Mouse (Mus musculus) stomach, embryonic 16.5 days (tissue): ENCODE measurements around the gene Taco1. TPM values are rescaled to one million over a fixed set of nuclear protein-coding genes. Genes with fewer than 3 reads are reported as not detected.

ENCODE experiments used
- polyA plus RNA-seq: library from polyadenylated mRNA; unstranded; fragments of >200 nt; fragmentation: Nextera tagmentation; extraction: Ambion mirVana; gene quantifications from 2 replicates; pipeline ENCODE4 v1.2.1, GENCODE M21; 2015

Gene Taco1
- polyA plus RNA-seq, 1 experiment from 2014 or later: 10.5 TPM

Other genes with a start within 250 kb of the Taco1 start
- 45.6 and 54.7 TPM in 2 replicates for gene Cyb561, start 112.7 kb upstream of the Taco1 start, polyA plus RNA-seq
- 3.3 and 3.5 TPM in 2 replicates for gene Ace, start 98.1 kb upstream of the Taco1 start, polyA plus RNA-seq
- gene Ace3, start 71.4 kb upstream of the Taco1 start, polyA plus RNA-seq: not detected in 2 replicates
- 0.46 and 0.92 TPM in 2 replicates for gene Kcnh6, start 57.9 kb upstream of the Taco1 start, polyA plus RNA-seq
- gene Dcaf7, start 29.2 kb upstream of the Taco1 start, polyA plus RNA-seq: 53.3 and 54.3 TPM in 2 replicates
- 8.1 and 8.2 TPM in 2 replicates for gene Map3k3, start 18.6 kb downstream of the Taco1 start, polyA plus RNA-seq
- gene Gm10840, start 94.8 kb downstream of the Taco1 start, polyA plus RNA-seq: not detected in 2 replicates
- 95.6 and 111 TPM in 2 replicates for gene Limd2, start 94.8 kb downstream of the Taco1 start, polyA plus RNA-seq
- 18.8 and 19.6 TPM in 2 replicates for gene Strada, start 136.1 kb downstream of the Taco1 start, polyA plus RNA-seq
- 100 and 112 TPM in 2 replicates for gene Ccdc47, start 150.3 kb downstream of the Taco1 start, polyA plus RNA-seq
- gene Ddx42, start 150.9 kb downstream of the Taco1 start, polyA plus RNA-seq: 69.6 and 70.0 TPM in 2 replicates
- gene Ftsj3, start 190.0 kb downstream of the Taco1 start, polyA plus RNA-seq: 46.4 and 50.9 TPM in 2 replicates
- 257 and 260 TPM in 2 replicates for gene Psmc5, start 190.1 kb downstream of the Taco1 start, polyA plus RNA-seq
- gene Smarcd2, start 206.9 kb downstream of the Taco1 start, polyA plus RNA-seq: 53.8 and 58.1 TPM in 2 replicates
- 0.21 TPM in 2 replicates for gene Tcam1, start 210.6 kb downstream of the Taco1 start, polyA plus RNA-seq
- gene Gh, start 235.8 kb downstream of the Taco1 start, polyA plus RNA-seq: not detected in 2 replicates
- gene Cd79b, start 248.7 kb downstream of the Taco1 start, polyA plus RNA-seq: 3.5 and 3.6 TPM in 2 replicates